Mouse (Mus musculus) forebrain, embryonic 15.5 days (tissue): ENCODE data around the gene Cish. TPM values are rescaled to one million over a fixed set of nuclear protein-coding genes. Genes with fewer than 3 reads are reported as not detected.
"Not testable (repeated sequence)": the region's sequence is repeated elsewhere in the genome, so short reads cannot be mapped to it uniquely, and the experiment has no call there.

ENCODE experiments used
- ATAC-seq: fragments of 200-750 bp; cut with Nextera tagmentation; replicated peaks from 2 replicates; pipeline ENCODE4 v1.8.0; 2017; ENCODE audit warnings: mild to moderate bottlenecking, moderate TSS enrichment, moderate library complexity
- H3K27ac ChIP-seq: fragments of 300-500 bp; sonication (generic); replicated peaks from 2 replicates; pipeline ENCODE4 v1.5.1; 2015; ENCODE audit warnings: mild to moderate bottlenecking, inconsistent platforms
- H3K27me3 ChIP-seq: fragments of 300-500 bp; sonication (generic); 2 replicates; pipeline ENCODE4 v1.6.1; 2015; ENCODE audit warnings: inconsistent platforms
- H3K36me3 ChIP-seq: fragments of 300-500 bp; sonication (generic); 2 replicates; pipeline ENCODE4 v1.6.1; 2015; ENCODE audit warnings: mild to moderate bottlenecking, inconsistent platforms
- H3K4me1 ChIP-seq: fragments of 300-500 bp; sonication (generic); 2 replicates; pipeline ENCODE4 v1.6.1; 2015; ENCODE audit warnings: inconsistent platforms
- H3K4me2 ChIP-seq: fragments of 300-500 bp; sonication (generic); replicated peaks from 2 replicates; pipeline ENCODE4 v1.6.1; 2015; ENCODE audit warnings: mild to moderate bottlenecking, inconsistent platforms
- H3K4me3 ChIP-seq: fragments of 300-500 bp; sonication (generic); 2 replicates; pipeline ENCODE4 v1.5.1; 2015; ENCODE audit warnings: mild to moderate bottlenecking, inconsistent platforms
- H3K9ac ChIP-seq: fragments of 300-500 bp; sonication (generic); replicated peaks from 2 replicates; pipeline ENCODE4 v1.6.1; 2015; ENCODE audit warnings: mild to moderate bottlenecking, inconsistent platforms
- H3K9me3 ChIP-seq: fragments of 300-500 bp; sonication (generic); 2 replicates; pipeline ENCODE4 v1.6.1; 2016; ENCODE audit warnings: inconsistent platforms
- WGBS: fragments of 180-500 bp; shearing (Covaris S2); methylation state at CpG from one replicate; pipeline ENCODE4 v1.1.7; 2015; ENCODE audit warnings: mixed read lengths; 5-methylcytosine and 5-hydroxymethylcytosine counted together
- polyA plus RNA-seq: library from polyadenylated mRNA; unstranded; fragments of >200 nt; fragmentation: Nextera tagmentation; extraction: Ambion mirVana; gene quantifications from 2 replicates; pipeline ENCODE4 v1.2.1, GENCODE M21; 2015

Cish gene
- polyA plus RNA-seq, 1 experiment from 2014 or later, result 9.5 TPM

GRCm38 (mm10) chr9:107301554-107302331, 5.9 kb downstream of the Cish start:
- Histone ChIP-seq H3K4me2 (no peak overlapping the region), H3K36me3 (peaks cover 10% of the 10 kb centered on the region; the same call in 1 of the 2 replicates), H3K27me3 (no peaks in the 10 kb centered on the region), H3K9me3 (no peaks in the 10 kb centered on the region), H3K9ac (no peak overlapping the region), H3K27ac (no peak overlapping the region), H3K4me3 (no peak overlapping the region), H3K4me1 (peaks cover 19% of the 10 kb centered on the region)
- 90% methylated on average over 17 of the region's 17 CpGs for WGBS
- ATAC-seq, result no peak

- ATAC-seq, result no peak
- no peak overlapping the region for H3K4me3 ChIP-seq
- H3K9ac ChIP-seq, result no peak overlapping the region
- WGBS, result 89% methylated on average over 7 of the region's 7 CpGs
- H3K4me2 ChIP-seq, result no peak overlapping the region
- no peaks in the 10 kb centered on the region for H3K27me3 ChIP-seq
- H3K9me3 ChIP-seq, result no peaks in the 10 kb centered on the region
- no peak overlapping the region for H3K27ac ChIP-seq
- peaks cover 10% of the 10 kb centered on the region; the same call in 1 of the 2 replicates for H3K36me3 ChIP-seq
- H3K4me1 ChIP-seq, result peaks cover 13% of the 10 kb centered on the region
Observed at GRCm38 (mm10) chr9:107302592-107302991, 6.8 kb downstream of the Cish start.

DNA sequence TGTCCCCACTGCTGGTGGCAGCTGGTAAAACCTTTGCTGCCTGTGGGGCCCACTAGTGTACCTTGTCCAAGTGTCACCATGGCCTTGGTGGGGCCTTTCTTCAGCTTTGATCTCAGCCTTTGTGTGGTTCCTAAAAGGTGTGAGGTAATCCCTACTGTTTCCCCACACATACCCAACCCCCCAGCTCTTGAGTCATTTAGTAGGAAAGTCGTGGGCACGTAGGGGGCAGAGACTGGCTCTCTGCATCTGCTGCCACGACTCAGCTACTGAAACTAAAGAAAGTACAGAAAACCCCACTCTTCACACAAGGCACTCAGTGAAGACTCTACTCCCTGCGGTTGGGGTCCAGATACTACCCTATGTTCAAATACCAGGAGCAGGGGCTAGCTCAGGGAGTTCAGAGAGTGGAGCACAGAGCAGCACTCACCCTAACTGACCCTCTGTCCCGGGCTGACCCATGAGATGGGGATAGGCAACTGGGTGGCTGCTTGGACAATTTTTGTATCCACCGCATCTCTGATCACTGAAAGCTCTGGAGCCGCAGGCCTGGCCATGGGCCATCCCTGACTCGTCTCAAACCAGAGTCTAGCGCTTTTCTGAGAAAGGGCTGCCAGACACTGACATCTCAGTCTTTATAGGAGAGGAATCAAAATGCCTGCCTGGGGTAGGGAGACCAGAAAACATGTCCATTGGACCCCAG, 7.4 kb downstream of the Cish start:
- Histone ChIP-seq H3K9me3 (no peaks in the 10 kb centered on the region), H3K27ac (no peak overlapping the region)
- no peak for ATAC-seq

GRCm38 (mm10) chr9:107303900-107304299, 8.1 kb downstream of the Cish start:
- WGBS, result 87% methylated on average over 5 of the region's 5 CpGs
- no peak for ATAC-seq

More for the DNA sequence above, 7.4 kb downstream of the Cish start:
- Histone ChIP-seq H3K4me1 (peaks cover 7% of the 10 kb centered on the region), H3K4me3 (no peak overlapping the region), H3K27me3 (no peaks in the 10 kb centered on the region), H3K4me2 (no peak overlapping the region), H3K36me3 (peaks cover 10% of the 10 kb centered on the region; the same call in 1 of the 2 replicates), H3K9ac (no peak overlapping the region)
- WGBS, result 81% methylated on average over 9 of the region's 9 CpGs

DNA sequence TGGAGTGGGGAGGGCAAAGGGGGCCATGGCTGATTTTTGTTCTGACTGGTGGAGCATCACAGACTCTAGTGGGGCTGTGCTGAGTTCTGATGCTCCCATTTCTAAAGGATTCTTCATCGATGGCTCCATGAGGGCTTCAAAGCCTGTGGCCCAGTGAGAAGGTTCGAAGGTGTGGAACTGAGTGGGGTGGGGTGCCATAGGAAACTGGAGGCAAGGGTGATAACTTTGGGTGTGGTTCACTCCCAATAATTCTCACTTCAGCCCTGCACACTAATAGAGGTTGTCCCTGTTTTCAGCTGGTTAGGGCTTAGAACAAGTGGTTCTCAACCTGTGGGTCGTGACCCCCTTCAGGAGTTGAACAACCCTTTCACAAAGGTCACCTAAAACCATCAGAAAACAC, 8.6 kb downstream of the Cish start:
- peaks cover 10% of the 10 kb centered on the region; the same call in 1 of the 2 replicates for H3K36me3 ChIP-seq
- no peaks in the 10 kb centered on the region for H3K27me3 ChIP-seq
- H3K4me1 ChIP-seq, result no peaks in the 10 kb centered on the region
- H3K4me3 ChIP-seq, result no peak overlapping the region
- WGBS, result 93% methylated on average over 3 of the region's 3 CpGs
- no peak overlapping the region for H3K27ac ChIP-seq
- H3K9ac ChIP-seq, result no peak overlapping the region
- no peak for ATAC-seq
- H3K9me3 ChIP-seq, result no peaks in the 10 kb centered on the region
- no peak overlapping the region for H3K4me2 ChIP-seq

More at GRCm38 (mm10) chr9:107303900-107304299, 8.1 kb downstream of the Cish start:
- Histone ChIP-seq H3K36me3 (peaks cover 10% of the 10 kb centered on the region; the same call in 1 of the 2 replicates), H3K4me2 (no peak overlapping the region), H3K4me1 (peaks cover 1% of the 10 kb centered on the region; the same call in 1 of the 2 replicates), H3K9me3 (no peaks in the 10 kb centered on the region), H3K27me3 (no peaks in the 10 kb centered on the region), H3K4me3 (no peak overlapping the region), H3K9ac (no peak overlapping the region), H3K27ac (no peak overlapping the region)

GRCm38 (mm10) chr9:107305012-107305411, 9.2 kb downstream of the Cish start:
- H3K9me3 ChIP-seq, result no peaks in the 10 kb centered on the region
- H3K4me1 ChIP-seq, result no peaks in the 10 kb centered on the region
- 84% methylated on average over 4 of the region's 4 CpGs for WGBS
- H3K4me3 ChIP-seq, result no peak overlapping the region
- H3K36me3 ChIP-seq, result peaks cover 10% of the 10 kb centered on the region; the same call in 1 of the 2 replicates
- no peak overlapping the region for H3K4me2 ChIP-seq
- no peaks in the 10 kb centered on the region for H3K27me3 ChIP-seq
- no peak overlapping the region for H3K9ac ChIP-seq
- no peak for ATAC-seq
- no peak overlapping the region for H3K27ac ChIP-seq

- ATAC-seq, result no peak
- H3K27me3 ChIP-seq, result no peaks in the 10 kb centered on the region
- WGBS, result 71% methylated on average over 13 of the region's 13 CpGs
- H3K4me1 ChIP-seq, result no peaks in the 10 kb centered on the region
- H3K9ac ChIP-seq, result no peak overlapping the region
- H3K4me2 ChIP-seq, result no peak overlapping the region
- no peaks in the 10 kb centered on the region for H3K9me3 ChIP-seq
- no peak overlapping the region for H3K4me3 ChIP-seq
- H3K36me3 ChIP-seq, result peaks cover 5% of the 10 kb centered on the region; the same call in 1 of the 2 replicates
- H3K27ac ChIP-seq, result no peak overlapping the region
Observed at GRCm38 (mm10) chr9:107305601-107306542, 10.0 kb downstream of the Cish start.

GRCm38 (mm10) chr9:107306673-107307072, 10.8 kb downstream of the Cish start:
- H3K36me3 ChIP-seq, H3K4me3 ChIP-seq, H3K27ac ChIP-seq, ATAC-seq, H3K9me3 ChIP-seq, H3K27me3 ChIP-seq, H3K4me2 ChIP-seq, H3K4me1 ChIP-seq, H3K9ac ChIP-seq: not testable (repeated sequence)
- WGBS, result 100% methylated on average over 1 of the region's 1 CpGs

GRCm38 (mm10) chr9:107307099-107307872, 11.5 kb downstream of the Cish start:
- Histone ChIP-seq H3K27me3 (no peaks in the 10 kb centered on the region), H3K9me3 (no peaks in the 10 kb centered on the region), H3K4me1 (no peaks in the 10 kb centered on the region), H3K36me3 (no peaks in the 10 kb centered on the region), H3K9ac (no peak overlapping the region), H3K4me2 (no peak overlapping the region), H3K4me3 (no peak overlapping the region), H3K27ac (no peak overlapping the region)
- no peak for ATAC-seq
- whole genome bisulfite sequencing, result 94% methylated on average over 11 of the region's 11 CpGs

DNA sequence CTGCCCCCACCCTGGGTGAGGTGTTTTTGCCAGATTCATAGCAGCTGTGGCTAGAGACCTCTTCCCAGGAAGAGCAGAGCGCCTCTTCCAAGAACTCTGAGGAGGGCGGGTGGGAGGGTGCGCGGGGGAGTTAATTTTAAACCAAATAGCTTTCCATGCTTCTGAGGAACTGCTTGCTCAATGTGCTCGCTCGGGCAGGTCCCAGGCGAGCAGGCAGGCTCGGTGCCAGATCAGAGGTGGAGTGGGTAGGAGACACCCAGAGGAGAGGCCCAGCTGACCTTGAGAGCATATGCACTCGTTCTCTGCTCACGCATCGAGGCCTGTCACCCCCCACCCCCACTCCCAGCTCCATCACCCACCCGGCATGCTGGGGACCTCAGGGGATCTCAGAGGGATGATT, 12.1 kb downstream of the Cish start:
- H3K9ac ChIP-seq, result no peak overlapping the region
- no peaks in the 10 kb centered on the region for H3K27me3 ChIP-seq
- 76% methylated on average over 12 of the region's 12 CpGs for WGBS
- H3K4me3 ChIP-seq, result no peak overlapping the region
- H3K4me2 ChIP-seq, result no peak overlapping the region
- no peak for ATAC-seq
- no peaks in the 10 kb centered on the region for H3K9me3 ChIP-seq
- H3K4me1 ChIP-seq, result no peaks in the 10 kb centered on the region
- H3K27ac ChIP-seq, result no peak overlapping the region
- H3K36me3 ChIP-seq, result no peaks in the 10 kb centered on the region

DNA sequence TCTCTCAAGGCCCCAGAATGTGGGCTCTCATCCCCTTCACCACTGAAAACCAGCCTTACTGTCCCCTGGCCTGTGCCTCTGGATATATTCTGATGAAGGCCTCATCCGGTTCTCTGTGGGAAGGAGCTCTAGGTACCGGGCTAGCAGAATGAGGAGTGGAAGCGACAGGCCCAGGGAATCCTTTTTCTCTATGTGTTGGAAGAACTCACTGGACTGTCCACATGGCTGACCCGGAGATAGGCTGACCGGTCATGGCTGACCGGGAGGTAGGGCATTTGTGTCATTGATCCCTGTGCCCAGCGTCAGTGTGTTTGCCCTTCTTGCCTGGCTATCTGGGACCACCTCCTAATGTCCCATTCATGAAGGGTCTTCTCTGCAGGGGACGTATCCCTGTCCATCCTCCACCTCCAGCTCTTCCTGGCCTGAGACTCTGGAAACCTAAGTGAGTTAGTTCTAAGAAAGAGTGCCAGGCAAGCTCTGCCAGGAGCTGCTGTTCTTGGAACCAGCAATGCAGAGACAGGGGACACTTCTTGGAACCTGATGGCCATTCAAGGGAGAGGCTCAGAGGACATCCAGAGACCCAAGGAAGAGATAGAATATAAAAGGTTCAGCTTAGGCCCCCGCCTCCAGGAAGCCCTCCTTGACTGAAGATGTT, 12.6 kb downstream of the Cish start:
- no peaks in the 10 kb centered on the region for H3K4me1 ChIP-seq
- no peaks in the 10 kb centered on the region for H3K9me3 ChIP-seq
- 91% methylated on average over 9 of the region's 9 CpGs for WGBS
- no peak for ATAC-seq
- H3K4me3 ChIP-seq, result no peak overlapping the region
- H3K9ac ChIP-seq, result no peak overlapping the region
- H3K4me2 ChIP-seq, result no peak overlapping the region
- no peaks in the 10 kb centered on the region for H3K36me3 ChIP-seq
- no peaks in the 10 kb centered on the region for H3K27me3 ChIP-seq
- no peak overlapping the region for H3K27ac ChIP-seq
